Mouse (Mus musculus): Measurements from ENCODE around the gene Pth2.

DNA sequence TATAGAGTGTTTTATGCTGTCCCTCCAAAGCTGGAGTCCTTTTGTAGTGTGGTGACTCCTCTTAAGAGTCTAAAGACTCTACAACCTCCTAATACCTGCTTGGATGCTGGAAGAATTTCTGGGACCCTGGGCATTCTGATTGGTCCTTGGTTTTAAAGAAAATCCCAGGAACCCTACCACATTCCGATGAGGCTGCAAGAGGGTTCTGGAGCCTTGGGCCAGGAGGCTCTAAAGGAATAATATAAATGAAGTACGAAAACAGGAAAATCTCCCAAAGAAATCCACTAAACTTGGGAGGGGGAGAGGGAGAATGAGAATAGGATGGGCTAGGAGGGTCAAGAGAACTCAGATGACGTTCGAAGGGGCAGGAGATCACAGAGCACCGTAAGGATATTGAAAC, 27.2 kb upstream of the Pth2 start:
- TF ChIP-seq CTCF (IDR thresholded peaks at IDR 0.05; ENCODE audit: low read depth) (no peak), EP300 (optimal IDR thresholded peaks at IDR 0.05) (no peak)
